Comparison of ENCODE assay signal across 27 mouse cellular contexts in the genomic region with DNA sequence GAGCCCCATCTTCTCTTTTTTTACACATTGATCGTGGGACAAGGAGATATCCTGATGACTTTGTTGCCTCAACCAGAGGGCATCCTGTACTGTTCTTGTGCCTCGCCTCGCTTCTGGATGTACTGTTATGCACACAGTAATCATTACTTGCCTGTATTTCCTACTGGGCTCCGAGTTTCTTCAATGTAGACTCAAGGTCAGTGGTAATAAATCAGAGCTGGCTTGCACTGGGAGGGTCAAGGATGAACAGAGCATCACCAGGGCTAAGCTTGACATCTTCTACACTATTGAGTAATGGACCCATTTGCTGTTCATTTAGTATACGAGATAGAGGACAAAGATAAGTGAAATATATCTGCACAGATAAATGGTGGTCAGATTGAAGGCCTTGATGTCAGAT.
"Had no signal": no experiment of that assay in that cellular context is flagged by ENCODE, and none has a peak within 500 bp of the region (broad histone marks: within the 10 kb centered on the region; RNA-seq: fewer than 3 reads in every experiment).

No protein-coding gene starts in this region.

- H3K9me3 ChIP-seq: heart, embryonic 13.5 days; heart, embryonic 15.5 days; hindbrain, embryonic 13.5 days; hindbrain, embryonic 15.5 days; kidney, embryonic 15.5 days; limb, embryonic 13.5 days; limb, embryonic 15.5 days; liver, embryonic 12.5 days had no signal

- DNase-seq: gastrocnemius, postnatal 14 days; gastrocnemius, postnatal 36 days; heart, adult 11 months; heart, adult 2 months; heart, postnatal 14 days; heart, postnatal 36 days; kidney, adult 11 months; kidney, adult 2 months; kidney, adult 9 months; kidney, postnatal 14 days; kidney, postnatal 36 days; layer of hippocampus, adult 9-11 months; layer of hippocampus, postnatal 36 days; left cerebral cortex, postnatal 4 days had no signal

- H3K9ac ChIP-seq: heart, embryonic 13.5 days; heart, embryonic 15.5 days; hindbrain, embryonic 13.5 days; hindbrain, embryonic 15.5 days; kidney, embryonic 15.5 days; limb, embryonic 13.5 days; limb, embryonic 15.5 days; liver, embryonic 12.5 days; liver, embryonic 14.5 days had no signal

- H3K4me2 ChIP-seq: heart, embryonic 11.5 days; heart, embryonic 13.5 days; heart, embryonic 15.5 days; hindbrain, embryonic 13.5 days; hindbrain, embryonic 15.5 days; kidney, embryonic 15.5 days; limb, embryonic 13.5 days; limb, embryonic 15.5 days; liver, embryonic 12.5 days had no signal

- H3K27ac ChIP-seq: heart, adult 2 months; heart, embryonic 13.5 days; heart, embryonic 15.5 days; hindbrain, embryonic 13.5 days; hindbrain, embryonic 15.5 days; hindbrain, postnatal 0 days; kidney, embryonic 15.5 days; kidney, postnatal 0 days; limb, embryonic 13.5 days; limb, embryonic 15.5 days; liver, embryonic 12.5 days; liver, embryonic 14.5 days had no signal

- ATAC-seq: hindbrain, postnatal 0 days; intestine, embryonic 16.5 days; liver, embryonic 12.5 days had no signal

- H3K4me1 ChIP-seq: heart, embryonic 13.5 days; heart, embryonic 15.5 days; hindbrain, embryonic 13.5 days; hindbrain, embryonic 15.5 days; limb, embryonic 13.5 days; limb, embryonic 15.5 days; liver, embryonic 12.5 days had no signal

- H3K4me3 ChIP-seq: heart, adult 2 months; heart, embryonic 13.5 days; heart, embryonic 15.5 days; hindbrain, embryonic 13.5 days; hindbrain, embryonic 15.5 days; kidney, embryonic 15.5 days; limb, embryonic 13.5 days; limb, embryonic 15.5 days; liver, embryonic 12.5 days had no signal

- H3K36me3 ChIP-seq: heart, embryonic 13.5 days; heart, embryonic 15.5 days; hindbrain, embryonic 13.5 days; hindbrain, embryonic 15.5 days; kidney, embryonic 15.5 days; limb, embryonic 13.5 days; limb, embryonic 15.5 days; liver, embryonic 12.5 days had no signal

- H3K27me3 ChIP-seq: heart, embryonic 13.5 days; heart, embryonic 15.5 days; hindbrain, embryonic 13.5 days; hindbrain, embryonic 15.5 days; kidney, embryonic 15.5 days; limb, embryonic 13.5 days; limb, embryonic 15.5 days; liver, embryonic 12.5 days had no signal
